Mouse (Mus musculus) neural tube, embryonic 11.5 days (tissue): Measurements from ENCODE around the gene Olfr1495. TPM values are rescaled to one million over a fixed set of nuclear protein-coding genes. Genes with fewer than 3 reads are reported as not detected.
"Not testable (repeated sequence)": the region's sequence is repeated elsewhere in the genome, so short reads cannot be mapped to it uniquely, and the experiment has no call there.

Source experiments
- ATAC-seq: fragments of 200-750 bp; cut with Nextera tagmentation; 2 replicates; pipeline ENCODE4 v1.8.0; 2017; ENCODE audit warnings: moderate number of reproducible peaks, mild to moderate bottlenecking, moderate TSS enrichment, moderate library complexity; ENCODE audit not compliant: insufficient read depth, low FRiP score, low TSS enrichment
- DNase-seq: peaks from one replicate; pipeline ENCODE4 v3.0.0-alpha.2; 2015; ENCODE audit warnings: low spot score
- H3K27ac ChIP-seq: fragments of 300-500 bp; sonication (generic); 2 replicates; pipeline ENCODE4 v1.5.1; 2014; ENCODE audit warnings: low read depth, mild to moderate bottlenecking, low read length
- H3K27me3 ChIP-seq: fragments of 300-500 bp; sonication (generic); 2 replicates; pipeline ENCODE4 v1.6.1; 2014; ENCODE audit warnings: mild to moderate bottlenecking, low read length, mixed read lengths; ENCODE audit not compliant: control insufficient read depth, insufficient read depth
- H3K36me3 ChIP-seq: fragments of 300-500 bp; sonication (generic); 2 replicates; pipeline ENCODE4 v1.6.1; 2014; ENCODE audit warnings: mild to moderate bottlenecking, low read length, moderate library complexity, mixed read lengths; ENCODE audit not compliant: control insufficient read depth, insufficient read depth
- H3K4me1 ChIP-seq: fragments of 300-500 bp; sonication (generic); 2 replicates; pipeline ENCODE4 v1.6.1; 2014; ENCODE audit warnings: low read length, mixed read lengths; ENCODE audit not compliant: control insufficient read depth, insufficient read depth
- H3K4me2 ChIP-seq: fragments of 300-500 bp; sonication (generic); 2 replicates; pipeline ENCODE4 v1.6.1; 2014; ENCODE audit warnings: low read depth, mild to moderate bottlenecking, moderate library complexity
- H3K4me3 ChIP-seq: fragments of 300-500 bp; sonication (generic); 2 replicates; pipeline ENCODE4 v1.5.1; 2014; ENCODE audit warnings: low read depth, low read length
- H3K9ac ChIP-seq: fragments of 300-500 bp; sonication (generic); 2 replicates; pipeline ENCODE4 v1.6.1; 2014; ENCODE audit warnings: mild to moderate bottlenecking, low read length
- H3K9me3 ChIP-seq: fragments of 300-500 bp; sonication (generic); 2 replicates; pipeline ENCODE4 v1.6.1; 2016; ENCODE audit warnings: low read length; ENCODE audit not compliant: control insufficient read depth
- WGBS: fragments of 180-500 bp; shearing (Covaris S2); extraction: QIAGEN DNeasy Blood & Tissue Kit; methylation state at CpG from one replicate; pipeline ENCODE4 v1.1.7; 2014; 5-methylcytosine and 5-hydroxymethylcytosine counted together
- polyA plus RNA-seq: library from polyadenylated mRNA; unstranded; fragments of >200 nt; fragmentation: Nextera tagmentation; extraction: Ambion mirVana; gene quantifications from 2 replicates; pipeline ENCODE4 v1.2.1, GENCODE M21; 2014

Gene Olfr1495
- polyA plus RNA-seq: not detected in 2 replicates

DNA sequence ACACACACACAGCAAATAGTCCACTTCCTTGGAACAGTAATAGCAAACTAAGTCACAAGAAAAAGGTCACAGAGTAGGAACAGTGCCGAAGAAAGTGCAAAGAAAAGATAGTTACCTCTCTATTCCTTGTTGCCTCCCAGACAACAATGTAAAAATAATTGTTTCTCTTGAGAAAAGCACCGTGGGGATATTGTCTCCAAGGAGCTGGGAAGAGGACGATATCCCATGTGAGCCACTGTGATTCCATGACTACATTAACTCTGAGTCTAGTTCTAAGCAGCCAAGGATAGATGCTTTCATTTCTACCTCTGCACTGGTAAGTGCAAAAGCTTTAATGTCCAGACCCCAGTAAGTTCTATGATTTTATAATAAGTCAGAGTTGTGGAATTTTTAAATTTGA is at the start of gene Olfr1495:
Olfr1495 (plus strand) TSS at position 301 of the 400 bp plus-strand sequence.
- no peak within 1 kb of the TSS for H3K27ac ChIP-seq
- ATAC-seq: no peak

DNA sequence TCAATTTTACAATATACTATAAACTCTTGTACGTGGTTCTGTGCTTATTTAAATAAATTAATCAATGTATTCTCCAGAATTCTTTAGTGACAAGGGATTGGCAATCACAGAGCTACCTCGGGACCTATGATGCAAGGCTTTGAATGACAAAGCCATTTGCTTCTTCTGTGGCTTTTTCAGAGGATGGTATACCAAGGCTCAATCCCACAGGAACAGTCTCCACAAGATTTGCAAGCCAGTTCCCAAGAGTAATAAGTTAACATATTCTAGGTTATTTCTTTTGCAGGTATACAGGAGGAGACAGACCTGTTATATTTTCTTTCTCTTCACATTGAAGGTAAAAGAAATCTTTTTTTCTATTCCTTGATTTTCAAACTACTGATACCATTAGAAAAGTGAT is 41.4 kb upstream of the Olfr1495 start, which contains the start of gene Olfr1493-ps1:
Olfr1493-ps1 (plus strand) TSS at position 301 of the 400 bp plus-strand sequence.
- H3K27ac ChIP-seq: no peak within 1 kb of the TSS
- H3K36me3 ChIP-seq: no peaks in the 10 kb centered on the region
- ATAC-seq: no peak
- no peaks in the 10 kb centered on the region for H3K4me1 ChIP-seq
- no peak within 1 kb of the TSS for H3K4me3 ChIP-seq
- no peak for DNase-seq
- H3K27me3 ChIP-seq: no peaks in the 10 kb centered on the region
- H3K9me3 ChIP-seq: no peaks in the 10 kb centered on the region
- H3K9ac ChIP-seq: no peak within 1 kb of the TSS
- 64% methylated on average over 2 of the region's 2 CpGs for WGBS
- no peak within 1 kb of the TSS for H3K4me2 ChIP-seq

More for the DNA sequence above, at the start of gene Olfr1495:
- no peak within 1 kb of the TSS for H3K4me2 ChIP-seq
- no peak for DNase-seq
- no peaks in the 10 kb centered on the region for H3K9me3 ChIP-seq
- H3K36me3 ChIP-seq: no peaks in the 10 kb centered on the region
- no peaks in the 10 kb centered on the region for H3K4me1 ChIP-seq
- H3K27me3 ChIP-seq: no peaks in the 10 kb centered on the region
- H3K4me3 ChIP-seq: no peak within 1 kb of the TSS
- WGBS: 86% methylated on average over 3 of the region's 3 CpGs
- no peak within 1 kb of the TSS for H3K9ac ChIP-seq

DNA sequence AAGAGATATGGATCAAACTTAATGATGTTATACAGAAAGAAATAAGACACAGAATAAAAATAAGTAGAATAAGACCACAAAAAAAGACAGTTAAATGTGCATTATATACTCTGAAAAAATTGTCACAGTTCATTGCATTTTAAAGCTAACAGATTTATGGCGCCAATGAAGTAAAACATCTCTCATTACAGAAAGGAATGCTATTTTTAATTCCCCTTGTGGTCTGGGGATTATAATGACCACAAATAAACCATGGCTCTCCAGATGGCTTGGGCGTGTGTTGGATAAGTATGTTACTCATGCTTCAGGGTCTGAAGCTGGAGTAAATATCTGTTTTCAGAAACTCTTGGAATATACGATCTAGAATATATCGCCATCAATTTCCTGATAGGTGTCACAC is 25.0 kb upstream of the Olfr1495 start, which contains the start of gene Olfr1494:
Olfr1494 (plus strand) TSS at position 301 of the 400 bp plus-strand sequence.
- Histone ChIP-seq H3K27ac (no peak within 1 kb of the TSS), H3K9ac (no peak within 1 kb of the TSS), H3K4me1 (no peaks in the 10 kb centered on the region), H3K36me3 (no peaks in the 10 kb centered on the region), H3K4me3 (no peak within 1 kb of the TSS), H3K27me3 (no peaks in the 10 kb centered on the region), H3K9me3 (no peaks in the 10 kb centered on the region), H3K4me2 (no peak within 1 kb of the TSS)
- ATAC-seq (no peak), DNase-seq (no peak)
- WGBS: 92% methylated on average over 4 of the region's 4 CpGs

DNA sequence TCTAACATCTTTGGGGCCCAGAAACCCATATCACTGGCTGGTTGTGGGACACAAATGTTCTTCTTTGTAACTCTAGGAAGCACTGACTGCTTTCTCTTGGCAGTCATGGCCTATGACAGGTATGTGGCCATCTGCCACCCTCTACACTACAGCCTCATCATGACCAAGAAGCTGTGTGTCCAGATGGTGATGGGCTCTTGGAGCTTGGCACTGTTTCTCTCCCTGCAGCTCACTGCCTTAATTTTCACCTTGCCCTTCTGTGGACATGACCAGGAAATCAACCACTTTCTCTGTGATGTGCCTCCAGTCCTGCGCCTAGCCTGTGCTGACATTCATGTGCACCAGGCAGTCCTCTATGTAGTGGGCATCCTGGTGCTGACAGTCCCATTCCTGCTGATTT is 15.0 kb upstream of the Olfr1495 start:
- Histone ChIP-seq H3K36me3 (no peaks in the 10 kb centered on the region), H3K4me1 (no peaks in the 10 kb centered on the region), H3K27me3 (no peaks in the 10 kb centered on the region), H3K4me2 (no peak overlapping the region), H3K9ac (no peak overlapping the region), H3K9me3 (no peaks in the 10 kb centered on the region), H3K27ac (no peak overlapping the region), H3K4me3 (no peak overlapping the region)
- DNase-seq: no peak
- no peak for ATAC-seq
- WGBS: 87% methylated on average over 1 of the region's 1 CpGs

DNA sequence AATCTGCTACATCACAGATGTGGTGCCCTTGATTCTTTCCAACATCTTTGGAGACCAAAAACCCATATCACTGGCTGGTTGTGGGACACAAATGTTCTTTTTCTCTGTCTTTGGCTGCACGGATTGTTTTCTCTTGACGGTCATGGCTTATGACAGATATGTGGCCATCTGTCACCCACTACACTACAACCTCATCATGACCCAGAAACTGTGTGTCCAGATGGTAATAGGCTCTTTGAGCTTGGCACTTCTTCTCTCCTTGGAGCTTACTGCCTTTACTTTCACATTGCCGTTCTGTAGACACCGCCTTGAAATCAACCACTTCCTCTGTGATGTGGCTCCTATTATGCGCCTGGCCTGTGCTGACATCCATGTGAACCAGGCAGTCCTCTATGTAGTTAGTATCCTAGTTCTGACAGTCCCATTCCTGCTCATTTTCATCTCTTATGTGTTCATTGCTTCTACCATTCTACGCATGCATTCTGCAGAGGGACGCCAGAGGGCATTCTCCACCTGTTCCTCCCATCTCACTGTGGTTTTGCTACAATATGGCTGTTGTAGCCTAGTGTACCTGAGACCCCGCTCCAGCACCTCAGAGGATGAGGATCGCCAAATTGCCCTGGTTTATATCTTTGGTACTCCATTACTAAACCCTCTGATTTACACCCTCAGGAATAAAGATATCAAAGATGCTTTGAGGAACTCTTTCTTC is 4.3 kb downstream of the Olfr1495 start:
- no peaks in the 10 kb centered on the region for H3K36me3 ChIP-seq
- 88% methylated on average over 9 of the region's 9 CpGs for WGBS
- ATAC-seq: no peak

DNA sequence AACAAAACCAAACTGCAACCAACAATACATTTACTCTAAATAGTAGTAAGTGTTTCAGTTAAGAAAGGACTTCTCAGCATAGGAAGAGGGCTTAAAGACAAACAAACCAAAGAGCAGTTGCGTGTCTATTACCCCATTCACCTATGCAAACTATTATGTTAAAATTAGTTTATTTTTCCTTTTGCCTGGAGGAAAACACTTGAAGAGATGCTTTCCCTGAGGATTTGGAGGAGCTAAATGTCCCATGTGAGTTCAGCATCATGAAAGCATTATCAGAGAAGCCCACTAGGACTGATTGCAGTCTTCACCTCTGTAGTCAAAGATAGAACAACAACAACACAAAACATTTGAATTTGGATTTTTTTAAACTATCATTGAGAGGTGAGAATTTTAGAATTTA is 13.2 kb downstream of the Olfr1495 start, which contains the start of gene Olfr1496:
Olfr1496 (plus strand) TSS at position 301 of the 400 bp plus-strand sequence.
- no peak for ATAC-seq
- 85% methylated on average over 1 of the region's 1 CpGs for WGBS

More for the DNA sequence above, 4.3 kb downstream of the Olfr1495 start:
- DNase-seq: no peak
- no peak overlapping the region for H3K27ac ChIP-seq
- no peak overlapping the region for H3K4me2 ChIP-seq
- no peaks in the 10 kb centered on the region for H3K27me3 ChIP-seq
- H3K4me1 ChIP-seq: no peaks in the 10 kb centered on the region
- H3K9me3 ChIP-seq: no peaks in the 10 kb centered on the region
- H3K4me3 ChIP-seq: no peak overlapping the region
- H3K9ac ChIP-seq: no peak overlapping the region

DNA sequence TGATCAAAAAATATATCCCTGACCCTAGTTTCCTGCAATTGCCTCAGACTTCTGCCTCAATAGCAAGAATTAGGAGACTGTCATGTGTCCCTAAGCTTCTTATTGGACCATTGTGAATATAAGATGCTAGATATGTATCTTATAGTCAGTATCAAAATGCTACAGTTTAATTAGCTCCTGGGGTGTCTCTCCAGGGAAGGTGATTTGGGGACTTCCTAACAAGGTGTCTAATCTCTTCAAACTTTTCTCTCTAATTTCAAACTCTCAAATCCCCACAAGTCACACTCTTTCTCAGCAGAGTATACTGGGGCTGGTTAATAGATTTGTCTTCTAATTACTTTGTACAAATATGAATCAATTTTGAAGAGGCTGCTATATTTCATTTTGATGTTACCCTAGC is 33.7 kb downstream of the Olfr1495 start, which contains the start of gene Olfr1497:
Olfr1497 (minus strand) TSS at position 101 of the 400 bp plus-strand sequence.
- Histone ChIP-seq H3K9me3 (no peaks in the 10 kb centered on the region), H3K4me3 (no peak within 1 kb of the TSS), H3K4me1 (no peaks in the 10 kb centered on the region), H3K9ac (no peak within 1 kb of the TSS), H3K27me3 (no peaks in the 10 kb centered on the region), H3K27ac (no peak within 1 kb of the TSS), H3K36me3 (no peaks in the 10 kb centered on the region), H3K4me2 (no peak within 1 kb of the TSS)
- no peak for DNase-seq
- ATAC-seq: no peak

More for the DNA sequence above, 13.2 kb downstream of the Olfr1495 start, which contains the start of gene Olfr1496:
- H3K4me2 ChIP-seq: no peak within 1 kb of the TSS
- no peak within 1 kb of the TSS for H3K4me3 ChIP-seq
- no peaks in the 10 kb centered on the region for H3K36me3 ChIP-seq
- no peak within 1 kb of the TSS for H3K27ac ChIP-seq
- no peaks in the 10 kb centered on the region for H3K9me3 ChIP-seq
- H3K9ac ChIP-seq: no peak within 1 kb of the TSS
- H3K4me1 ChIP-seq: no peaks in the 10 kb centered on the region
- H3K27me3 ChIP-seq: no peaks in the 10 kb centered on the region
- no peak for DNase-seq

DNA sequence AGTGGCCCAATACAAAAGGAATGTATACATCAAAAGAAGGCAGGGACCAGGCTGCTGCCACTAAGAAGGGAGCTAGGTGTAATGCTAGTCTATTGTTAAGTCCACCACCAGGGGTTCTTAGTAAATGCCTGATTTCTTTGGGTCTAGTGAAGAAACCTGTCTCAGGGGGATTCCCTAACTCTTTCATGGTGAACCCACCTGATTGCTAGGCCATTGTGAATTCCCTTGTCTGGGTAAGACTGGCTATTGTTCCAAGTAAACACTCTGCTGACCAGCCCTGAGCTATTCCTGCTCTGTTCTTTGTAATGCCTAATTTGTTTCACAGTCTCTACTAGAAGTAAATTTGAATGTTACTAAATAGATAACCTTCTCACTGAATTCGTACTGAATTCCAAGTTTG is 41.1 kb downstream of the Olfr1495 start:
- H3K27ac ChIP-seq, H3K27me3 ChIP-seq, DNase-seq, H3K9me3 ChIP-seq, H3K4me1 ChIP-seq, H3K36me3 ChIP-seq, H3K9ac ChIP-seq, H3K4me3 ChIP-seq, H3K4me2 ChIP-seq, ATAC-seq: not testable (repeated sequence)
- WGBS: 63% methylated on average over 1 of the region's 1 CpGs

DNA sequence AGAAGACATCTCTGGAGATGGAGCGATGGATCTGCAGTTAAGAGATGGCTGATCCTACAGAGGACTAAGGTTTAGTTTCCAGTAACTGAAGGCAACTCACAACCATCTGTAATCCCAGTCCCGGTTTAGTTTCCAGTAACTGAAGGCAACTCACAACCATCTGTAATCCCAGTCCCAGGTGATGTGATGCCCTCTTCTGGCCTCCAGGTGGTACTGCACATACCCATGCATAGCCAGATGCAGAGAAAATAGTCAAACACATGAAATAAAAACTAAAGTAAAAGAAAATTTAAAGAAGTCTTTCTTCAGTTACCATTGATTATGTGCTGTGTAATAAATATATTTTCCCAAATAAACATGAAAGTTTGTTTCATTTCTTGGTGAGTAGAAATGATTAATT is 48.4 kb downstream of the Olfr1495 start:
- no peak overlapping the region for H3K27ac ChIP-seq
- 51% methylated on average over 2 of the region's 2 CpGs for WGBS
- H3K4me1 ChIP-seq: no peaks in the 10 kb centered on the region
- H3K4me3 ChIP-seq: no peak overlapping the region
- no peak for DNase-seq
- ATAC-seq: no peak
- no peaks in the 10 kb centered on the region for H3K36me3 ChIP-seq
- no peak overlapping the region for H3K9ac ChIP-seq
- H3K4me2 ChIP-seq: no peak overlapping the region
- H3K27me3 ChIP-seq: no peaks in the 10 kb centered on the region
- H3K9me3 ChIP-seq: no peaks in the 10 kb centered on the region
